10 mouse cellular contexts compared by ENCODE assay signal in genomic region chr12:84008729-84009128, GRCm38 (mm10). TPM values are rescaled to one million over a fixed set of nuclear protein-coding genes. Genes with fewer than 3 reads are reported as not detected.
DNase-seq lines count a peak whose midpoint lies in the region; ATAC-seq and TF ChIP-seq lines count a peak whose summit lies in the region.
"Had no signal": no experiment of that assay in that cellular context is flagged by ENCODE, and none has a peak within 500 bp of the region (broad histone marks: within the 10 kb centered on the region; RNA-seq: fewer than 3 reads in every experiment).

No protein-coding gene starts in this region.

- no peaks in the 10 kb centered on the region for H3K9me3 ChIP-seq in heart, embryonic 11.5 days (replicated peaks; ENCODE audit: control insufficient read depth, low read length)
- H3K9me3 ChIP-seq in ES-Bruce4 (replicated peaks; ENCODE audit: control insufficient read depth, insufficient read depth, low read length, poor library complexity, severe bottlenecking) = peaks cover 2% of the 10 kb centered on the region; the same call in 1 of the 2 replicates
- H3K9me3 ChIP-seq in hindbrain, embryonic 11.5 days (ENCODE audit: control insufficient read depth, low read length) = no peaks in the 10 kb centered on the region
- no peaks in the 10 kb centered on the region for H3K9me3 ChIP-seq in liver, embryonic 15.5 days (replicated peaks)
- H3K9me3 ChIP-seq: megakaryocyte, embryonic 14.5 days had no signal

- H3K4me1 ChIP-seq in heart, embryonic 11.5 days (ENCODE audit: control insufficient read depth, insufficient read depth, low read length) = peaks cover 7% of the 10 kb centered on the region; the same call in 1 of the 2 replicates
- no peaks in the 10 kb centered on the region for H3K4me1 ChIP-seq in ES-Bruce4 (ENCODE audit: control insufficient read depth, insufficient read depth, low read length)
- H3K4me1 ChIP-seq in hindbrain, embryonic 11.5 days (replicated peaks; ENCODE audit: control insufficient read depth, insufficient read depth, low read length) = no peaks in the 10 kb centered on the region; the same call in 1 of the 2 replicates
- peaks cover 11% of the 10 kb centered on the region for H3K4me1 ChIP-seq in liver, embryonic 15.5 days (replicated peaks)

- H3K27me3 ChIP-seq in heart, embryonic 11.5 days (ENCODE audit: control insufficient read depth, insufficient read depth, low read length) = no peaks in the 10 kb centered on the region
- peaks cover 4% of the 10 kb centered on the region; the same call in 1 of the 2 replicates for H3K27me3 ChIP-seq in ES-Bruce4 (ENCODE audit: control insufficient read depth, insufficient read depth, low read length, poor library complexity, severe bottlenecking)
- H3K27me3 ChIP-seq in hindbrain, embryonic 11.5 days (ENCODE audit: control insufficient read depth, insufficient read depth, low read length) = no peaks in the 10 kb centered on the region
- H3K27me3 ChIP-seq in liver, embryonic 15.5 days = peaks cover 32% of the 10 kb centered on the region

- 57% methylated on average over 8 of the region's 8 CpGs for WGBS in heart, embryonic 11.5 days (ENCODE audit: insufficient replicate concordance)
- 54% methylated on average over 8 of the region's 8 CpGs for WGBS in hindbrain, embryonic 11.5 days
- 46% methylated on average over 8 of the region's 8 CpGs for WGBS in liver, embryonic 15.5 days (ENCODE audit: insufficient replicate concordance)

- 0 out of 2 replicates have a peak overlapping the region, but pooled peaks have one; percentile 50 for H3K27ac ChIP-seq in heart, embryonic 11.5 days (ENCODE audit: low read depth, low read length)
- H3K27ac ChIP-seq in ES-Bruce4 (ENCODE audit: insufficient read depth, low read length) = peak overlapping the region; percentile 64
- peak overlapping the region; percentile 58 for H3K27ac ChIP-seq in hindbrain, embryonic 11.5 days (ENCODE audit: low read depth, low read length)
- H3K27ac ChIP-seq in liver, embryonic 15.5 days (replicated peaks) = no peak overlapping the region

- no peak overlapping the region for H3K4me3 ChIP-seq in heart, embryonic 11.5 days (ENCODE audit: low read depth, low read length)
- H3K4me3 ChIP-seq in ES-Bruce4 (ENCODE audit: low read depth, low read length) = no peak overlapping the region
- no peak overlapping the region for H3K4me3 ChIP-seq in hindbrain, embryonic 11.5 days (ENCODE audit: low read depth, low read length)
- H3K4me3 ChIP-seq in liver, embryonic 15.5 days (replicated peaks) = no peak overlapping the region

- no peak for TF ChIP-seq EP300 in ES-Bruce4 (IDR thresholded peaks at IDR 0.05; ENCODE audit: insufficient read depth, low read depth, low read length)

- TF ChIP-seq POLR2A in ES-Bruce4 (IDR thresholded peaks at IDR 0.05; ENCODE audit: insufficient read depth, low read length) = no peak

- H3K9ac ChIP-seq in heart, embryonic 11.5 days (ENCODE audit: low read depth, low read length) = no peak overlapping the region
- H3K9ac ChIP-seq in ES-Bruce4 (ENCODE audit: low read depth, poor library complexity, severe bottlenecking) = no peak overlapping the region
- no peak overlapping the region for H3K9ac ChIP-seq in hindbrain, embryonic 11.5 days (ENCODE audit: low read depth, low read length)
- H3K9ac ChIP-seq in liver, embryonic 15.5 days = no peak overlapping the region

- no peaks in the 10 kb centered on the region for H3K36me3 ChIP-seq in heart, embryonic 11.5 days (ENCODE audit: control insufficient read depth, insufficient read depth, low read length)
- H3K36me3 ChIP-seq in ES-Bruce4 (ENCODE audit: control insufficient read depth, insufficient read depth, low read length, poor library complexity, severe bottlenecking) = no peaks in the 10 kb centered on the region
- H3K36me3 ChIP-seq in hindbrain, embryonic 11.5 days (ENCODE audit: control insufficient read depth, insufficient read depth, low read length) = no peaks in the 10 kb centered on the region
- no peaks in the 10 kb centered on the region for H3K36me3 ChIP-seq in liver, embryonic 15.5 days (replicated peaks)

- DNase-seq in heart, adult 18-20 months = no peak
- DNase-seq in hindbrain, embryonic 11.5 days (ENCODE audit: low spot score) = peak; percentile 18
- DNase-seq in right cerebral cortex, adult 18-20 months = no peak
- no peak for DNase-seq in embryo, embryonic 10 days (ENCODE audit: low spot score)

- no peak for TF ChIP-seq CTCF in ES-Bruce4 (IDR thresholded peaks at IDR 0.05; ENCODE audit: low read depth, low read length)

- peak overlapping the region; percentile 64 for H3K4me2 ChIP-seq in heart, embryonic 11.5 days
- peak overlapping the region; percentile 49; the same call in 1 of the 2 replicates for H3K4me2 ChIP-seq in hindbrain, embryonic 11.5 days (replicated peaks; ENCODE audit: low read depth, low read length)
- peak overlapping the region; percentile 53; the same call in 1 of the 2 replicates for H3K4me2 ChIP-seq in liver, embryonic 15.5 days

- no peak for ATAC-seq in heart, embryonic 11.5 days (replicated peaks; ENCODE audit: insufficient number of reproducible peaks, low FRiP score, low TSS enrichment)
- no peak; the same call in 1 of the 2 replicates for ATAC-seq in hindbrain, embryonic 11.5 days (ENCODE audit: low FRiP score)
- ATAC-seq in liver, embryonic 15.5 days (ENCODE audit: insufficient read depth) = no peak
- no peak for ATAC-seq in megakaryocyte, adult 5-6 weeks (ENCODE audit: poor library complexity, severe bottlenecking)
- ATAC-seq: activated CD4-positive, CD25-positive, alpha-beta regulatory T cell, adult 4 months had no signal

RNA-seq across cellular contexts. Expression of gene Acot1, which starts 0.6 kb away (rescaled TPM):
- polyA plus RNA-seq in heart, embryonic 11.5 days (2014; fragmentation: Nextera tagmentation; extraction: Ambion mirVana) = 19.3 and 20.7 TPM in 2 replicates
- 10 to 100 TPM; 39.0 to 51.3 TPM for total RNA-seq in heart, adult 18-20 months (2021)
- 36.4 and 48.7 TPM in 2 replicates for polyA plus RNA-seq in ES-Bruce4 (2011; ENCODE audit: insufficient read depth, insufficient read length, low read depth, missing spikeins)
- polyA plus RNA-seq in hindbrain, embryonic 11.5 days (2014; fragmentation: Nextera tagmentation; extraction: Ambion mirVana) = 45.5 and 49.5 TPM in 2 replicates
- 35.8 and 44.5 TPM in 2 replicates for polyA plus RNA-seq in liver, embryonic 15.5 days (2015; fragmentation: Nextera tagmentation; extraction: Ambion mirVana)
- total RNA-seq in megakaryocyte, adult 5-6 weeks (2015) = 2.5 and 6.0 TPM in 2 replicates
- 10.6 and 11.8 TPM in 2 replicates for total RNA-seq in megakaryocyte, adult 5-6 weeks (2017)
- polyA plus RNA-seq: activated CD4-positive, CD25-positive, alpha-beta regulatory T cell, adult 4 months had no signal

RNA-seq across cellular contexts. Expression of gene Acot2, which starts 21.1 kb away (rescaled TPM):
- 33.0 and 35.5 TPM in 2 replicates for polyA plus RNA-seq in heart, embryonic 11.5 days (2014; fragmentation: Nextera tagmentation; extraction: Ambion mirVana)
- total RNA-seq in heart, adult 18-20 months (2021) = 100 to 1,000 TPM; 120 to 125 TPM
- polyA plus RNA-seq in ES-Bruce4 (2011; ENCODE audit: insufficient read depth, insufficient read length, low read depth, missing spikeins) = 6.5 and 6.7 TPM in 2 replicates
- polyA plus RNA-seq in hindbrain, embryonic 11.5 days (2014; fragmentation: Nextera tagmentation; extraction: Ambion mirVana) = 14.0 and 15.7 TPM in 2 replicates
- polyA plus RNA-seq in liver, embryonic 15.5 days (2015; fragmentation: Nextera tagmentation; extraction: Ambion mirVana) = 12.4 and 12.6 TPM in 2 replicates
- total RNA-seq in megakaryocyte, adult 5-6 weeks (2015) = 4.2 and 8.0 TPM in 2 replicates
- 1.4 and 5.4 TPM in 2 replicates for total RNA-seq in megakaryocyte, adult 5-6 weeks (2017)

RNA-seq across cellular contexts. Expression of gene Heatr4, which starts 24.1 kb away (rescaled TPM):
- not detected in 2 replicates for polyA plus RNA-seq in heart, embryonic 11.5 days (2014; fragmentation: Nextera tagmentation; extraction: Ambion mirVana)
- total RNA-seq in heart, adult 18-20 months (2021) = not detected
- not detected in 2 replicates for polyA plus RNA-seq in ES-Bruce4 (2011; ENCODE audit: insufficient read depth, insufficient read length, low read depth, missing spikeins)
- polyA plus RNA-seq in hindbrain, embryonic 11.5 days (2014; fragmentation: Nextera tagmentation; extraction: Ambion mirVana) = 0.08 TPM in 1 of 2 replicates, not detected in the other
- not detected in 2 replicates for polyA plus RNA-seq in liver, embryonic 15.5 days (2015; fragmentation: Nextera tagmentation; extraction: Ambion mirVana)
- total RNA-seq in megakaryocyte, adult 5-6 weeks (2015) = not detected in 2 replicates
- total RNA-seq in megakaryocyte, adult 5-6 weeks (2017) = not detected in 2 replicates
- polyA plus RNA-seq: activated CD4-positive, CD25-positive, alpha-beta regulatory T cell, adult 4 months had no signal

RNA-seq across cellular contexts. Expression of gene Acot4, which starts 29.4 kb away (rescaled TPM):
- polyA plus RNA-seq in heart, embryonic 11.5 days (2014; fragmentation: Nextera tagmentation; extraction: Ambion mirVana) = 0.37 and 0.43 TPM in 2 replicates
- 1 to 10 TPM in 1 of 2 experiments, under 1 TPM in 1; 0.80 to 1.4 TPM for total RNA-seq in heart, adult 18-20 months (2021)
- 0.21 and 0.39 TPM in 2 replicates for polyA plus RNA-seq in ES-Bruce4 (2011; ENCODE audit: insufficient read depth, insufficient read length, low read depth, missing spikeins)
- 0.14 and 0.63 TPM in 2 replicates for polyA plus RNA-seq in hindbrain, embryonic 11.5 days (2014; fragmentation: Nextera tagmentation; extraction: Ambion mirVana)
- polyA plus RNA-seq in liver, embryonic 15.5 days (2015; fragmentation: Nextera tagmentation; extraction: Ambion mirVana) = 10.4 and 11.2 TPM in 2 replicates
- total RNA-seq in megakaryocyte, adult 5-6 weeks (2015) = 0.02 TPM in 1 of 2 replicates, not detected in the other
- not detected in 2 replicates for total RNA-seq in megakaryocyte, adult 5-6 weeks (2017)
- polyA plus RNA-seq: activated CD4-positive, CD25-positive, alpha-beta regulatory T cell, adult 4 months had no signal

RNA-seq across cellular contexts. Expression of gene Gm49366, which starts 30.0 kb away (rescaled TPM):
- polyA plus RNA-seq in heart, embryonic 11.5 days (2014; fragmentation: Nextera tagmentation; extraction: Ambion mirVana) = not detected in 2 replicates
- total RNA-seq in heart, adult 18-20 months (2021) = under 1 TPM in 1 of 2 experiments, not detected in 1; 0.94 TPM
- not detected in 2 replicates for polyA plus RNA-seq in ES-Bruce4 (2011; ENCODE audit: insufficient read depth, insufficient read length, low read depth, missing spikeins)
- polyA plus RNA-seq in hindbrain, embryonic 11.5 days (2014; fragmentation: Nextera tagmentation; extraction: Ambion mirVana) = not detected in 2 replicates
- polyA plus RNA-seq in liver, embryonic 15.5 days (2015; fragmentation: Nextera tagmentation; extraction: Ambion mirVana) = not detected in 2 replicates
- total RNA-seq in megakaryocyte, adult 5-6 weeks (2015) = not detected in 2 replicates
- total RNA-seq in megakaryocyte, adult 5-6 weeks (2017) = not detected in 2 replicates
- polyA plus RNA-seq: activated CD4-positive, CD25-positive, alpha-beta regulatory T cell, adult 4 months had no signal
